Mouse (Mus musculus) kidney, adult 2 months (tissue): ENCODE measurements around the gene Crybb3. TPM values are rescaled to one million over a fixed set of nuclear protein-coding genes. Genes with fewer than 3 reads are reported as not detected.

Experiments used
- DNase-seq: peaks from one replicate; pipeline ENCODE4 v3.0.0; 2021
- H3K27ac ChIP-seq: fragments of 200-500 bp; 2 replicates; pipeline ENCODE4 v1.5.1; 2012; ENCODE audit warnings: low read depth, low read length, control low read depth, inconsistent platforms; ENCODE audit not compliant: insufficient read depth
- H3K27me3 ChIP-seq: fragments of 200-500 bp; replicated peaks from 2 replicates; pipeline ENCODE4 v1.6.1; 2012; ENCODE audit warnings: mild to moderate bottlenecking, moderate library complexity, low read length, inconsistent platforms; ENCODE audit not compliant: control insufficient read depth, insufficient read depth
- H3K36me3 ChIP-seq: fragments of 200-500 bp; 2 replicates; pipeline ENCODE4 v1.6.1; 2012; ENCODE audit warnings: mild to moderate bottlenecking, moderate library complexity, low read length, inconsistent platforms; ENCODE audit not compliant: control insufficient read depth, insufficient read depth
- H3K4me1 ChIP-seq: fragments of 200-500 bp; 2 replicates; pipeline ENCODE4 v1.6.1; 2011; ENCODE audit warnings: low read length; ENCODE audit not compliant: control insufficient read depth, insufficient read depth
- H3K4me3 ChIP-seq: fragments of 200-500 bp; 2 replicates; pipeline ENCODE4 v1.5.1; 2011; ENCODE audit warnings: mild to moderate bottlenecking, low read depth, low read length, control low read depth; ENCODE audit not compliant: insufficient read depth
- CTCF ChIP-seq: fragments of 200-500 bp; conservative IDR thresholded peaks from 2 replicates; pipeline ENCODE4 v1.5.1; 2011; ENCODE audit warnings: low read depth, mild to moderate bottlenecking, control low read depth, low read length, moderate library complexity, mixed read lengths; ENCODE audit not compliant: insufficient read depth, insufficient read length
- POLR2A ChIP-seq: fragments of 200-500 bp; IDR thresholded peaks from one replicate; pipeline ENCODE4 v1.6.1; 2011; ENCODE audit warnings: low read depth, low read length, control low read depth
- WGBS: fragments of 180-500 bp; shearing (Covaris S2); methylation state at CpG from one replicate; pipeline ENCODE4 v1.1.7; 2018; 5-methylcytosine and 5-hydroxymethylcytosine counted together
- polyA plus RNA-seq: library from polyadenylated mRNA; depleted of rRNA; stranded (reverse); fragments of >200 nt; gene quantifications from 2 replicates; pipeline ENCODE4 v1.2.3, GENCODE M21; 2012

Crybb3 gene
- polyA plus RNA-seq, 1 experiment: 2.8 TPM

GRCm38 (mm10) chr5:113105035-113105434 lies 23.7 kb upstream of the Crybb3 start:
- Histone ChIP-seq H3K27ac (no peak overlapping the region), H3K27me3 (no peaks in the 10 kb centered on the region), H3K36me3 (no peaks in the 10 kb centered on the region), H3K4me3 (no peak overlapping the region), H3K4me1 (no peaks in the 10 kb centered on the region; the same call in 1 of the 2 replicates)
- no peak for DNase-seq
- WGBS: 63% methylated on average over 9 of the region's 9 CpGs
- TF ChIP-seq POLR2A: no peak
- TF ChIP-seq CTCF: no peak

GRCm38 (mm10) chr5:113102455-113102854 lies 21.1 kb upstream of the Crybb3 start:
- H3K4me1 ChIP-seq: no peaks in the 10 kb centered on the region
- H3K27ac ChIP-seq: no peak overlapping the region
- WGBS: 71% methylated on average over 7 of the region's 7 CpGs

GRCm38 (mm10) chr5:113101457-113101856 lies 20.1 kb upstream of the Crybb3 start:
- no peaks in the 10 kb centered on the region for H3K27me3 ChIP-seq
- no peak overlapping the region for H3K27ac ChIP-seq
- DNase-seq: no peak
- TF ChIP-seq POLR2A: no peak
- no peak for TF ChIP-seq CTCF
- no peaks in the 10 kb centered on the region for H3K4me1 ChIP-seq
- WGBS: 80% methylated on average over 10 of the region's 10 CpGs
- no peak overlapping the region for H3K4me3 ChIP-seq
- no peaks in the 10 kb centered on the region for H3K36me3 ChIP-seq

More at GRCm38 (mm10) chr5:113102455-113102854, 21.1 kb upstream of the Crybb3 start:
- H3K4me3 ChIP-seq: no peak overlapping the region
- DNase-seq: no peak
- no peaks in the 10 kb centered on the region for H3K36me3 ChIP-seq
- H3K27me3 ChIP-seq: no peaks in the 10 kb centered on the region
- no peak for TF ChIP-seq POLR2A
- TF ChIP-seq CTCF: no peak

GRCm38 (mm10) chr5:113100422-113100821 lies 19.0 kb upstream of the Crybb3 start:
- H3K27ac ChIP-seq: no peak overlapping the region
- no peaks in the 10 kb centered on the region for H3K36me3 ChIP-seq
- no peak for DNase-seq
- H3K4me3 ChIP-seq: no peak overlapping the region
- H3K4me1 ChIP-seq: no peaks in the 10 kb centered on the region
- no peak for TF ChIP-seq POLR2A
- TF ChIP-seq CTCF: no peak
- H3K27me3 ChIP-seq: no peaks in the 10 kb centered on the region
- WGBS: 89% methylated on average over 11 of the region's 11 CpGs

GRCm38 (mm10) chr5:113099546-113099945 lies 18.2 kb upstream of the Crybb3 start:
- Histone ChIP-seq H3K27ac (no peak overlapping the region), H3K4me1 (no peaks in the 10 kb centered on the region), H3K36me3 (no peaks in the 10 kb centered on the region), H3K27me3 (no peaks in the 10 kb centered on the region), H3K4me3 (no peak overlapping the region)
- TF ChIP-seq POLR2A: no peak
- peak; percentile 100; the same call in 1 of the 2 replicates for TF ChIP-seq CTCF
- peak; percentile 87 for DNase-seq
- WGBS: 29% methylated on average over 1 of the region's 1 CpGs

- WGBS: 94% methylated on average over 17 of the region's 17 CpGs
- no peak for TF ChIP-seq POLR2A
- no peak for TF ChIP-seq CTCF
- Histone ChIP-seq H3K36me3 (no peaks in the 10 kb centered on the region), H3K4me3 (no peak overlapping the region), H3K27me3 (no peaks in the 10 kb centered on the region), H3K4me1 (no peaks in the 10 kb centered on the region), H3K27ac (no peak overlapping the region)
- no peak for DNase-seq
These were observed 16.2 kb upstream of the Crybb3 start for GRCm38 (mm10) chr5:113097551-113097950.

GRCm38 (mm10) chr5:113095456-113095855 lies 14.1 kb upstream of the Crybb3 start:
- WGBS: 89% methylated on average over 18 of the region's 18 CpGs
- Histone ChIP-seq H3K4me3 (no peak overlapping the region), H3K4me1 (no peaks in the 10 kb centered on the region), H3K36me3 (no peaks in the 10 kb centered on the region), H3K27me3 (no peaks in the 10 kb centered on the region), H3K27ac (no peak overlapping the region)
- TF ChIP-seq CTCF (no peak), POLR2A (no peak)
- DNase-seq: no peak
